Mouse (Mus musculus): ENCODE measurements at regions not wholly inside any gene's neighbourhood (a gene's known extent, or its start where the extent isn't known, plus 50 kb on each side); places are given as distances from the start of the nearest gene placed in this dataset.

- peak; percentile 5 for DNase-seq (ENCODE audit: low spot score)
Measured at GRCm38 (mm10) chr15:67901191-67901601, 1400.5 kb upstream of the Lrrc6 start.

GRCm38 (mm10) chr15:67899772-67900171 lies 1399.1 kb upstream of the Lrrc6 start:
- no peak for DNase-seq (ENCODE audit: low spot score)

DNA sequence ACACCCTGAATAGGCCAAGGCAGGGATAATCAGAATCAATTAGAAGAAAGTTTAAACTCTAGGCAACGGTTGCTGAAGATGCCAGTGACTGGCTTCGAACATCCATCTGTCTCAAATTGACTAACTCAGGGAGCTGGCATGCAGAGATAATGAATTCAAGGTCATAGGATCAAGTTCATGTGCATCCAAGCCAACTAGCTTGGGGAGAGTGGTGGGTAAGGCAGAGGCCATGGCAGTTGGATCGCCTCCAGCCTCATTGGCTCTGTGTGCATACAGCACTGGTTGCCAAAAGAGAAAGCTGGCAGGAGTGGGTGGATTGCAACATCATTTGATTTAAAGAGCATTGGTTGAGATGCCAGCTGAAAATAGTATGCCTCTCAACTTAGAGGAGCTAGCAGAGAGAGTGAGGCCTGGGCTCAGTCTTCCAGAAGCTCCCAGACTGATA lies 1398.3 kb upstream of the Lrrc6 start:
- DNase-seq (ENCODE audit: low spot score), result peak; percentile 49

DNA sequence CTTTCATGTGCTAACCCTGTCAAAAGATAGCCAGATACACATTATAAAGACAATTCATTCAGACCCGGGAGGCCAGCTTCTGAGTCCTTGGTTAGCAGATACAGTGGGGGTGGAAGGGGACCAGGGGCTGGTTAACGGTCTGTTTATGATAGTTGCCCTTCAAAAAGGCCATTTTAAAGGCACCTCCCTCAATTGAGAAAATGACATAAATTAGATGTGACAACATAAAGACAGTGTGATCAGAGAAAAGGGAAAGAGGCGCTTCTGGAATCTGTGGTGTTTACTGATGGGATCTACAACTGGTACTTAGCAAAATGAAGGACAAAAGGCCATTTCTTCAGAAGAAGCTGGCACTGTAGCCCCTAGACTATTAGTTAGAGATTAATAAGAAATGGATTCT lies 1391.4 kb upstream of the Lrrc6 start:
- no peak for DNase-seq (ENCODE audit: low spot score)

GRCm38 (mm10) chr15:67890612-67891304 lies 1390.0 kb upstream of the Lrrc6 start:
- no peak for DNase-seq (ENCODE audit: low spot score)

DNA sequence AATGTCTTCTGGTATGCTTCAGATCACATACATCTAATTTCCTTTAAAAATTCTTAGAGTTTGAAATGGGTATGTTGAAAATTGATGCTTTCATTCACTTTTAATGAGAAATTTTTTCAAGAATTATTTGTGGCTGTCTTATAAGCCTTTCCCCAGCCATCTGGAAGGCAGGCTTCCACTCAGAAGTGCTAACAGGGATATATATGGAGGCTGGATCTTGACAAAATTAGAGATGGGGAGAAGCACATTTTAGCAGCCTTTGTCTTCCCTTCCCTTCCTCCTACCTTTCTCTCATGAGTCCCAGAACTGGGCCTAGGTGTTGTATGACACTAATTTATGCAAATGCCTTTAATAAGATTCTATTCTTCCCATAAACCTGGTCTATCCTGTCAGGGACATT lies 1387.8 kb upstream of the Lrrc6 start:
- DNase-seq (ENCODE audit: low spot score), result no peak

DNA sequence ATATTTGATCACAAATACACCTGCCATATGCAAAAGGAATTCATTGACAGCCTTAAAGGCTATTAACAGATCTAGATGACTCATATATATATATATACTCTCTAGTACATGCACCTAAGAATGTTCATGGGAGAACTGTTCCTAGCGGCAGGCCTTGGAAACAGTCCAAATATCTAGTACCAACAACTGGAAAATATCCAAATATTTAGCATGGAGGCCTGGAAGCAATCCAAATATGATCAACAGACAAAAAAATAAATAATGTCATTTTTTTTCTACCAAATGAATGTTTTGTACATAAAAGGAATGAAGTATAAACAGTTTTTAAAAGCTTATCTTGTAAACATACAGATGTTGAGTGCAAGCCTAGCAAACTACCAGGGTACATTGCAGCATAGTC lies 1354.6 kb upstream of the Lrrc6 start:
- no peak for DNase-seq (ENCODE audit: low spot score)

DNA sequence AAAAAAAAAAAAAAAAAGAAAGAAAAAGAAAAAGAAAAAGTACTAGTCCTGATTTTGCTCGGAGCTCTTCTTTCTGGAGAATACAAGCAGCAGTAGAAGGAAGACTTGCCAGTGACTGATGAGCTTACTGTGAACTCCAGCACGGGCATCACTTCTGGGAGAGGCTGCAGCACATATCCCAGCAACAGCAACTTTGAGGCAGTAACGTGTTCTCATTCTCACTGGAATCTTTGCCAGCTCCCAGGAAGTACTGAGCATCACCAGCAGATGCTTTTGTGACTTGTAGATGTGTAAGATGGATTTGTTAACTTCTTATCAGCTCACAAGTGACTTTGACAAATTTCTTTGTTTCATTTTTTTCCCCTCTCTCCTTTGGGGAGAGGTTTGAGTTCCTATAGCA lies 1349.4 kb upstream of the Lrrc6 start:
- DNase-seq (ENCODE audit: low spot score), result no peak

DNA sequence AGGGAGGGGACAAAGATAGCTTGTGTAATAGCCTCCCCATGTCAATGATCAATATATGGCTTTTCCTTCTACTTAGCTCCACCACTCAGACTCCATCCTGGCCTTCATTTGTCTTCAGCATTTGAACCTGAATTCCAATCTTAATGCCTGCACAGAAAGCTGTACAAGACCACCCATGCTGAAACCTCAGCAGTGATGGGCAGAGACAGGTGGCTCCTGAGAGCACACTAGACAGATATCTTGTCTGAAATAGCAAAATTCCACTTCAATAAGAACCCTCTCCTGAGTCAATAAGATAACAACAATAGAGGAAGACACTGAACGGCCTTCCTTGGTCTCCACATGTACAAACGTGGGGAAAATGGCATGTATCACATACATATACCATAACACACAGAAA lies 1345.0 kb upstream of the Lrrc6 start:
- DNase-seq (ENCODE audit: low spot score), result no peak

- DNase-seq (ENCODE audit: low spot score), result no peak
Measured at GRCm38 (mm10) chr15:67840671-67841070, 1340.0 kb upstream of the Lrrc6 start.

DNA sequence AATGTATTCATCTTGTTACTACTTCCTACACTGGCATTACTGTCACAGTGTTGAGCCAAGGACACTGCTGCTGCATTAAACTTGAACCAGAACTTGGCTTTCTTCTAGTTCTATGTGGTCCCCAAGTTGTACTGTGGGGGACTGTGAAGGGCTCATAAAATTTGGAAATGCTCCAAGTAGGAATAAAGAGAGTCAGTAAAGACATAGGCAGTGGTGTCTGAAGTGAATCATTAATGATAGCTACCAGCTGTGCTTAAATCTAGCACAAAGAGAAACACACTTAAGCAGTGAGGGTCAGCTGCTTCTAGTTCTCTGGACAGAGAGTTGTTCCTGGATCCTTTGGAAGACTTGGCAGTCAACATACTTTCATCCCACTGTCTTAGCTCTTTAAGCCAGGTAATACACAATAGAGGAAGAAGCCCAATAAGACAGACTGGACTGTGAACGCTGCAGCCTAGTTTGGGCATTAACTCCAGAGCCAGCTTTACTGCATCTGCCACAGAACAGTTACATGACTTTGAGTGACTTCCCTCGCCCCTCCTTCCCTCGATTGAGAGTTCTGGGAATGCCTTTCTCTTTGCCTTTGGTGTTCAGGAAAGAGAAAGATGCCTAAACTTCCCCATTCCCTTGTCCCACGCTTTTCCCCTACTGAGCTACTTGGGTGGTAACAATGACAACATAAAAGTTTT lies 1325.2 kb upstream of the Lrrc6 start:
- no peak for DNase-seq (ENCODE audit: low spot score)

GRCm38 (mm10) chr15:67823226-67823625 lies 1322.5 kb upstream of the Lrrc6 start:
- no peak for DNase-seq (ENCODE audit: low spot score)

GRCm38 (mm10) chr15:67799871-67800270 lies 1299.2 kb upstream of the Lrrc6 start:
- no peak for DNase-seq (ENCODE audit: low spot score)

DNA sequence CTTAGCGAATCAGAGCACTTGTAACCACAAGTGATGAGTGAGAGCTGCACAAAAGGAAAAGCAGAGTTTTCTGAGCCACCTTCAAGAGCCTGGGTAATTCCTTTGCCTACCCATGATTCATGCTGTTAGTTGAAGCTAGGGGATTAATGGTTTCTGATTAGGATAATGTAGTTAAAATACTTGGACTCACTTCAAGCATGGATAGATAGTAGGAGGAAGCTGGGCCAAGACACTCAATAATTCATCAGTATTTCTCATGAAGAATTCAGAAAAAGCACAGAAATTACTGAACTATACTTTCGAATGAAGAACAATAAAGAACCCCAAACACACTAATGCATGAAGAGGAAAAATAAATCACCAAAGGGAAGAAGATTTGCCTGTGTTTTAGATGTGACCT lies 1294.9 kb upstream of the Lrrc6 start:
- DNase-seq (ENCODE audit: low spot score), result no peak

- no peak for DNase-seq (ENCODE audit: low spot score)
Measured at GRCm38 (mm10) chr15:67792822-67793221, 1292.1 kb upstream of the Lrrc6 start.

DNA sequence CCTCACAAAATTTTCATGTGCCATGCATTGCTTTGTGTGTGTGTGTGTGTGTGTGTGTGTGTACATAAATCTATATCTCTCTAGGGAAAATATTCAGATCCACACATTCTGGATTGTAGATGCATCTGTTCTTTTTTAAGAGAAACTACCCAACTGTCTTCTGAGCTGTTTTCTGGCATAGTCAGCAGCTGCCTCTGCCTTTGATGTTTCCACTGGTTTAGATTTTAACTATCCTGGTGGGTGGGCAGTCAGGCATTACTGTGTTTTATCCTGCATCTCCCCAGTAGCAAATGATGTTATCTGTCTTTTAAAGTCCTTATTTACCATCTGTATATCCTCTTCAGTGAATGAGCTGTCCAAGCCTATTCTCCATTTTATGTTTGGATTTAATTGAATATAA lies 1287.9 kb upstream of the Lrrc6 start:
- DNase-seq (ENCODE audit: low spot score), result no peak

DNA sequence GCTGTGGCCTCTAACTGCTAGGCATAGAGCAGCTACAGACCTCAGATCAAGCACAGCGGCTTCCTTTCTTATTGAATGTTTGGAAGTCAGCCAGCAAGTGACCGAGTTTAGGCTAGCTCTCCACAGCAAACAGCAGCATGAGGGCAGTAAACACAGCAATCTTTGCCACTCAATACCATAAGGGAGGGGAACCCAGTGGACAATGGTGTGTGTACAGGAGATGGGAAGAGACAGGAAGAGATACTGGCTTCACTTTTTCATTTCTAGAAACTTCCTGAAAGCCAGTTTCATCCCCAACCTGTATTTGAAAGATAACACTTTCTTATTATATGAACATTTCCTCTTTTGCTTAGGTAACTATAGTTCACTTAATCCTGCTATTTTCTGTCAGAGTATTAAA lies 1284.9 kb upstream of the Lrrc6 start:
- DNase-seq (ENCODE audit: low spot score), result peak; percentile 11

DNA sequence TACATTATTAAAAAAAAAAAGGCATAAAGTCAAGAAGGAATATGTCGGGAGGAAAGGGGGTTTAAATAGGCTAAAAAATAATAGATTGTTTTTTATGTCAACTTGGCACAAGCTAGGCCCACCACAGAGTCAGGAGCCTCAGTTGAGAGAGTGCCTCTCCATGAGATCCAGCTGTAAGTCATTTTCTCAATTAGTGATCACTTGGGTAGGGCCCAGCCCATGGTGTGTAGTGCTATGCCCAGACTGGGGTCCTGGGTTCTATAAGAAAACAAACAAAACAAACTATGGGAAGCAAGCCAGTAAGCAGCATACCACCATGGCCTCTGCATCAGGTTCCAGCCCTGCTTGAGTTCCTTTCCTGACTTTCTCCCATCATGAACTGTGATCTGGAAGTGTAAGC lies 1283.0 kb upstream of the Lrrc6 start:
- DNase-seq (ENCODE audit: low spot score), result no peak

GRCm38 (mm10) chr15:67782505-67782904 lies 1281.8 kb upstream of the Lrrc6 start:
- DNase-seq (ENCODE audit: low spot score), result no peak

DNA sequence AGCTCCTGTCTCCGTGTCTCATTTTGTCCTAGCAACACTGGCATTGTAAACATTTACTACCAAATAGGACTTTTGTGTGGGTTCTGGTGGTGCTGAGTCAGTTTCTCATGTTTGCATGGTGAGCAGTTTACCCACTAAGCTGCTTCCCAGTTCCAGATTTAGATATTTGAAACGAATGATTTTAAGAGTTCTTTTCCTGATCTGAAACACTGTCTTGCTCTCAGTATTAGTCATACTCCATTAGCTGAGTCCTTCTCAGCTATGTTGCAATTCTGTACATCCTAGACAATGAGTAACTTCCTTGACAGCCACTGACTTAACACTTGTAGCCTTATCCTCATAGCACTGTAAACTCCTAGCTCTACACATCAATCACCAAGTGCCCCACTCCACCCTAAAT lies 1280.1 kb upstream of the Lrrc6 start:
- peak; percentile 1 for DNase-seq (ENCODE audit: low spot score)

GRCm38 (mm10) chr15:67767624-67768023 lies 1266.9 kb upstream of the Lrrc6 start:
- DNase-seq (ENCODE audit: low spot score), result no peak

GRCm38 (mm10) chr15:67759221-67759620 lies 1258.5 kb upstream of the Lrrc6 start:
- no peak for DNase-seq (ENCODE audit: low spot score)

- no peak for DNase-seq (ENCODE audit: low spot score)
Measured at GRCm38 (mm10) chr15:67750582-67750981, 1249.9 kb upstream of the Lrrc6 start.

GRCm38 (mm10) chr15:67743332-67743731 lies 1242.6 kb upstream of the Lrrc6 start:
- no peak for DNase-seq (ENCODE audit: low spot score)
